In genomic region chr19:25805351-25805750, GRCm38 (mm10) we compare ENCODE assay signal across 9 mouse cellular contexts.
A peak's percentile ranks its signal among the peaks of the same experiment; 100 is the strongest.
DNase-seq lines count a peak whose midpoint lies in the region; TF ChIP-seq lines count a peak whose summit lies in the region.
"Had no signal": no experiment of that assay in that cellular context is flagged by ENCODE, and none has a peak within 500 bp of the region (broad histone marks: within the 10 kb centered on the region; RNA-seq: fewer than 3 reads in every experiment).

No protein-coding gene starts in this region.

- H3ac ChIP-seq in myocyte (ENCODE audit: control insufficient read depth, insufficient read length), result no peak overlapping the region

- no peaks in the 10 kb centered on the region for H3K79me2 ChIP-seq in myocyte (ENCODE audit: control insufficient read depth, insufficient read depth)

- no peaks in the 10 kb centered on the region for H3K27me3 ChIP-seq in myocyte (ENCODE audit: control insufficient read depth, insufficient read depth, insufficient read length)
- H3K27me3 ChIP-seq: forebrain, embryonic 13.5 days had no signal

- TF ChIP-seq POLR2A in myocyte (IDR thresholded peaks at IDR 0.05; ENCODE audit: insufficient read length, low read depth), result no peak

- no peak overlapping the region for H3K4me3 ChIP-seq in myocyte
- H3K4me3 ChIP-seq: forebrain, embryonic 13.5 days had no signal

- no peaks in the 10 kb centered on the region for H3K36me3 ChIP-seq in myocyte (ENCODE audit: control insufficient read depth, insufficient read depth)

- peak; percentile 64 for DNase-seq in cerebellum, postnatal 14 days
- DNase-seq in cerebellum, adult 11 months, result no peak
- DNase-seq in embryo, embryonic 9.5 days (ENCODE audit: extremely low spot score), result peak; percentile 41
- peak; percentile 17 for DNase-seq in layer of hippocampus, adult 9-10 months (ENCODE audit: low spot score)
- no peak for DNase-seq in heart, postnatal 10 days
- DNase-seq in kidney, adult 9 months, result no peak
- no peak for DNase-seq in natural killer cell, adult 2 months (ENCODE audit: low spot score in 2 of 2)

- H3K4me2 ChIP-seq in myocyte (ENCODE audit: low read depth), result peak overlapping the region; percentile 59
- H3K4me2 ChIP-seq: forebrain, embryonic 13.5 days had no signal

- intact Hi-C loops in heart, postnatal 10 days (cut with DNase I), result no loop called here

TF ChIP-seq in myocyte, 11 proteins besides CTCF, POLR2A, EP300 and RAD21:
- no peak for TF ChIP-seq REST (IDR thresholded peaks at IDR 0.05; ENCODE audit: insufficient read depth, insufficient read length)
- peak in 1 of 3 experiments; percentile 19 for TF ChIP-seq MYOD1 (IDR thresholded peaks at IDR 0.05; ENCODE audit: control insufficient read depth in 1 of 3, insufficient read length in 2 of 3, low read depth in 2 of 3)
- TF ChIP-seq USF1 (IDR thresholded peaks at IDR 0.05; ENCODE audit: low read depth), result peak; percentile 55

Comparison
In these comparisons a context has a peak if more than half of its experiments do, and no peak if none do; other contexts are left out.
1. DNase-seq: peak in cerebellum, postnatal 14 days (2 of 2), embryo, embryonic 9.5 days (single experiment) and layer of hippocampus, adult 9-10 months (single experiment); none in cerebellum, adult 11 months (single experiment), heart, postnatal 10 days (0 of 2), kidney, adult 9 months (single experiment) and natural killer cell, adult 2 months (0 of 2).